7 mouse cellular contexts compared by ENCODE assay signal in the genomic region with DNA sequence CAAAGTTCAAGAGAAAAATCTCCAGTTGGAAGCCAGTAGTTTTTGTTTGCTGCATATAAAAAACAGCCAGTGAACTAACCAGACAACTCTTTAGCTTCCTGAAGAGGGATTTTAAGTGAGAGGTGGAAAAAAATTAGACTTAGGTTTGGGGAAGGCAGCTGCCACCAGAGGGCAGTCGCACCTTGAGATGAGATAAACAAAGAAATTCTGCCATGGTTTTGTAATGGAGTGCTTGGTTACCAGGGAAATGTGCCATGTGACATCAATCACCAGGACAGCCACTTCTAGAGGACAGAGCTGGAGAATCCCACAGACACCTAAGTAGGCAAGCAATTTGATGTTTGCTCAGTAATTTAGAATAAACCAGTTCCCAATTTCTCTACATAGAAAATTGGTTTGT.
DNase-seq lines count a peak whose midpoint lies in the region; ATAC-seq and TF ChIP-seq lines count a peak whose summit lies in the region.

No protein-coding gene starts in this region.

- no peak overlapping the region for H3K4me3 ChIP-seq in CH12.LX (replicated peaks in 1 of 3; ENCODE audit: low read depth in 2 of 3, low read length in 2 of 3, poor library complexity in 1 of 3)
- no peak overlapping the region for H3K4me3 ChIP-seq in G1E (ENCODE audit: low read depth, low read length)
- H3K4me3 ChIP-seq in hindbrain, embryonic 11.5 days (ENCODE audit: low read depth, low read length) = no peak overlapping the region
- no peak overlapping the region for H3K4me3 ChIP-seq in midbrain, postnatal 0 days (ENCODE audit: low read depth, low read length)

- DNase-seq in CH12.LX (ENCODE audit: extremely low read depth) = peak; percentile 77
- DNase-seq in G1E (ENCODE audit: low spot score) = no peak
- DNase-seq in hindbrain, embryonic 11.5 days (ENCODE audit: low spot score) = peak; percentile 80
- peak; percentile 18 to 69 for DNase-seq in layer of hippocampus, postnatal 25 days (ENCODE audit: extremely low spot score in 1 of 2, low spot score in 1 of 2)
- peak; percentile 87 for DNase-seq in midbrain, postnatal 0 days (ENCODE audit: low spot score)
- DNase-seq in thymus, adult 18-20 months = no peak

- no peaks in the 10 kb centered on the region for H3K79me2 ChIP-seq in CH12.LX (replicated peaks; ENCODE audit: control insufficient read depth, extremely low read depth, insufficient read depth, poor library complexity, severe bottlenecking)

- H3K27me3 ChIP-seq in CH12.LX (replicated peaks) = no peaks in the 10 kb centered on the region
- H3K27me3 ChIP-seq in G1E (ENCODE audit: insufficient read depth, low read length) = no peaks in the 10 kb centered on the region
- no peaks in the 10 kb centered on the region for H3K27me3 ChIP-seq in hindbrain, embryonic 11.5 days (ENCODE audit: control insufficient read depth, insufficient read depth, low read length)
- no peaks in the 10 kb centered on the region for H3K27me3 ChIP-seq in midbrain, postnatal 0 days (ENCODE audit: insufficient read depth, low read length)

- dilution Hi-C loops in CH12.LX (cut with MboI; ENCODE audit: extremely low pct_ligation_motif_present, extremely low pct_unique_long_range_greater_than_20kb, low sequenced_read_pairs) = no loop called here

- H3K4me2 ChIP-seq in CH12.LX (ENCODE audit: insufficient read depth, low read depth, poor library complexity, severe bottlenecking) = no peak overlapping the region
- no peak overlapping the region for H3K4me2 ChIP-seq in hindbrain, embryonic 11.5 days (replicated peaks; ENCODE audit: low read depth, low read length)
- no peak overlapping the region for H3K4me2 ChIP-seq in midbrain, postnatal 0 days (ENCODE audit: low read depth, low read length, poor library complexity, severe bottlenecking)

- 3% methylated on average over 1 of the region's 1 CpGs for WGBS in hindbrain, embryonic 11.5 days
- 0% methylated on average over 1 of the region's 1 CpGs for WGBS in midbrain, postnatal 0 days

- TF ChIP-seq POLR2A in CH12.LX (IDR thresholded peaks at IDR 0.05; ENCODE audit: low read depth, low read length) = no peak

- no peaks in the 10 kb centered on the region for H3K9me3 ChIP-seq in CH12.LX (replicated peaks; ENCODE audit: low read length)
- H3K9me3 ChIP-seq in G1E (replicated peaks) = no peaks in the 10 kb centered on the region
- H3K9me3 ChIP-seq in hindbrain, embryonic 11.5 days (ENCODE audit: control insufficient read depth, low read length) = no peaks in the 10 kb centered on the region
- H3K9me3 ChIP-seq in midbrain, postnatal 0 days (ENCODE audit: low read length) = no peaks in the 10 kb centered on the region

- H3K9ac ChIP-seq in CH12.LX (ENCODE audit: insufficient read depth, low read depth) = no peak overlapping the region
- H3K9ac ChIP-seq in hindbrain, embryonic 11.5 days (ENCODE audit: low read depth, low read length) = no peak overlapping the region
- no peak overlapping the region for H3K9ac ChIP-seq in midbrain, postnatal 0 days (replicated peaks; ENCODE audit: low read length, poor library complexity, severe bottlenecking)

- H3K36me3 ChIP-seq in CH12.LX (replicated peaks in 1 of 2; ENCODE audit: control insufficient read depth in 1 of 2, insufficient read depth in 1 of 2, low read length in 1 of 2) (no peaks in the 10 kb centered on the region), G1E (replicated peaks) (no peaks in the 10 kb centered on the region)
- no peaks in the 10 kb centered on the region for H3K36me3 ChIP-seq in hindbrain, embryonic 11.5 days (ENCODE audit: control insufficient read depth, insufficient read depth, low read length)
- H3K36me3 ChIP-seq in midbrain, postnatal 0 days (ENCODE audit: insufficient read depth, low read length) = no peaks in the 10 kb centered on the region

- no peaks in the 10 kb centered on the region for H3K4me1 ChIP-seq in CH12.LX (ENCODE audit: control insufficient read depth in 1 of 2, insufficient read depth in 2 of 2)
- no peaks in the 10 kb centered on the region for H3K4me1 ChIP-seq in G1E (ENCODE audit: insufficient read depth, low read depth, low read length)
- no peaks in the 10 kb centered on the region for H3K4me1 ChIP-seq in hindbrain, embryonic 11.5 days (replicated peaks; ENCODE audit: control insufficient read depth, insufficient read depth, low read length)
- no peaks in the 10 kb centered on the region for H3K4me1 ChIP-seq in midbrain, postnatal 0 days (ENCODE audit: insufficient read depth, low read length)

- in situ Hi-C loops in CH12.LX (cut with MboI; ENCODE audit: low pct_ligation_motif_present, low pct_unique_long_range_greater_than_20kb, low sequenced_read_pairs) = no loop called here

- ATAC-seq in G1E (ENCODE audit: extremely low read depth, insufficient number of reproducible peaks, low FRiP score, poor library complexity, severe bottlenecking) = no peak
- ATAC-seq in common myeloid progenitor, adult 5-6 weeks (replicated peaks; ENCODE audit: low read depth, poor library complexity, severe bottlenecking) = 0 out of 2 replicates have a peak, but pooled peaks have one; percentile 22
- peak; percentile 89 for ATAC-seq in hindbrain, embryonic 11.5 days (ENCODE audit: low FRiP score)
- ATAC-seq in midbrain, postnatal 0 days (ENCODE audit: low FRiP score) = peak; percentile 78; the same call in 1 of the 2 replicates

- H3K27ac ChIP-seq in CH12.LX (ENCODE audit: insufficient read depth, low read depth) = no peak overlapping the region
- no peak overlapping the region for H3K27ac ChIP-seq in hindbrain, embryonic 11.5 days (ENCODE audit: low read depth, low read length)
- H3K27ac ChIP-seq in midbrain, postnatal 0 days (ENCODE audit: low read depth, low read length) = no peak overlapping the region

- TF ChIP-seq EP300 in CH12.LX (IDR thresholded peaks at IDR 0.05; ENCODE audit: low read length) = no peak

- peak; percentile 72 to 85 for TF ChIP-seq CTCF in CH12.LX (conservative IDR thresholded peaks at IDR 0.05 in 1 of 2, IDR thresholded peaks at IDR 0.05 in 1 of 2; ENCODE audit: low read depth in 2 of 2, low read length in 2 of 2)
- TF ChIP-seq CTCF in G1E (IDR thresholded peaks at IDR 0.05; ENCODE audit: low read depth, low read length) = peak; percentile 20; the same call in 1 of the 2 replicates
- TF ChIP-seq CTCF in midbrain, postnatal 0 days (IDR thresholded peaks at IDR 0.05) = peak; percentile 80

- TF ChIP-seq RAD21 in CH12.LX (IDR thresholded peaks at IDR 0.05; ENCODE audit: low read depth, low read length) = peak; percentile 90

TF ChIP-seq in CH12.LX, 34 proteins besides CTCF, POLR2A, EP300 and RAD21:
- TF ChIP-seq USF1 (IDR thresholded peaks at IDR 0.05; ENCODE audit: low read depth, low read length) (peak; percentile 5; the same call in 1 of the 2 replicates), BHLHE40 (IDR thresholded peaks at IDR 0.05; ENCODE audit: low read depth, low read length) (no peak), ZC3H11A (IDR thresholded peaks at IDR 0.05; ENCODE audit: low read depth, low read length) (peak; percentile 18; the same call in 1 of the 2 replicates), SIN3A (IDR thresholded peaks at IDR 0.05; ENCODE audit: low read length) (0 out of 2 replicates have a peak, but pooled peaks have one; percentile 25), IRF4 (IDR thresholded peaks at IDR 0.05; ENCODE audit: low read depth, low read length) (no peak), SMC3 (IDR thresholded peaks at IDR 0.05; ENCODE audit: low read depth, low read length) (peak; percentile 82), ZNF384 (IDR thresholded peaks at IDR 0.05; ENCODE audit: low read depth, low read length) (peak; percentile 65; the same call in 1 of the 2 replicates), MAZ (IDR thresholded peaks at IDR 0.05; ENCODE audit: low read depth, low read length) (no peak)

Comparison
In these comparisons a context has a peak if more than half of its experiments do, and no peak if none do; other contexts are left out.
1. DNase-seq: peak in CH12.LX (single experiment), hindbrain, embryonic 11.5 days (single experiment), layer of hippocampus, postnatal 25 days (2 of 2) and midbrain, postnatal 0 days (single experiment); none in G1E (single experiment) and thymus, adult 18-20 months (0 of 2).
2. CTCF ChIP-seq: peak in every context shown above with its lines; median percentile 80 in midbrain, postnatal 0 days; 78 in CH12.LX; 20 in G1E.